In the genomic region with DNA sequence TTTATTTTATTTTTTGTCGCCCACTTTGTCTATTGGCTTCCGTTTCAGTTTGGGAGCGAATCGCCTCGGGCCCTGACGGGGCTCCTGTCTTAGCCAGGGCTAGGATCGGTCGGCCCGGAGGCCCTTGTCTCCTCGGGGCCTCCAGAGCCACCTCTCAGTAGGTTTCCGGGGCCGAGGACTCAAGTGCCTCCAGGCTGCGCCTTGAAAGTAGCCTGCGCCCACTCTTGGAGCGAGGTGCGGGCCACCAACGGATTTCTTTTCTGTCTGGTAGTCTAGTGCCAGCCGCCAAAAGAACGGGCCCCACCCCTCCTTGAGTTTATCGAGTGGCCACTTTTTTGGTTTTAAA, we compare ENCODE assay signal across 8 mouse cellular contexts. TPM values are rescaled to one million over a fixed set of nuclear protein-coding genes. Genes with fewer than 3 reads are reported as not detected.
DNase-seq lines count a peak whose midpoint lies in the region; ATAC-seq and TF ChIP-seq lines count a peak whose summit lies in the region.

No protein-coding gene starts in this region.

- H3K4me1 ChIP-seq in cortical plate, adult 2 months (ENCODE audit: control insufficient read depth, insufficient read depth, low read length) = no peaks in the 10 kb centered on the region; the same call in 1 of the 2 replicates
- no peaks in the 10 kb centered on the region for H3K4me1 ChIP-seq in intestine, embryonic 15.5 days (replicated peaks)
- H3K4me1 ChIP-seq in limb, embryonic 10.5 days = peaks cover 6% of the 10 kb centered on the region; the same call in 1 of the 2 replicates
- H3K4me1 ChIP-seq in midbrain, embryonic 14.5 days (ENCODE audit: control insufficient read depth, insufficient read depth, low read length) = peaks cover 6% of the 10 kb centered on the region; the same call in 1 of the 2 replicates

- WGBS in intestine, embryonic 15.5 days = 0% methylated on average over 20 of the region's 20 CpGs
- WGBS in limb, embryonic 10.5 days = under 1% methylated on average over 20 of the region's 20 CpGs
- under 1% methylated on average over 20 of the region's 20 CpGs for WGBS in midbrain, embryonic 14.5 days

- peak overlapping the region; percentile 90 for H3K9ac ChIP-seq in intestine, embryonic 15.5 days
- H3K9ac ChIP-seq in midbrain, embryonic 14.5 days (replicated peaks; ENCODE audit: low read length) = peak overlapping the region; percentile 91

- peak; percentile 57 for DNase-seq in embryo, embryonic 10 days (ENCODE audit: low spot score)
- DNase-seq in embryo, embryonic 9.5 days (ENCODE audit: extremely low spot score) = no peak
- DNase-seq in gastrocnemius, postnatal 25 days = peak; percentile 41
- peak; percentile 79 for DNase-seq in limb, embryonic 10.5 days (ENCODE audit: low spot score)
- no peak for DNase-seq in midbrain, embryonic 14.5 days
- peak; percentile 47 to 80 for DNase-seq in spleen, postnatal 4 days (ENCODE audit: low spot score in 2 of 2)

- no peak for TF ChIP-seq POLR2A in cortical plate, adult 2 months (IDR thresholded peaks at IDR 0.05; ENCODE audit: extremely low read depth, insufficient read depth, low read length)

- H3K27me3 ChIP-seq in intestine, embryonic 15.5 days (replicated peaks) = no peaks in the 10 kb centered on the region
- H3K27me3 ChIP-seq in limb, embryonic 10.5 days (ENCODE audit: low read depth, poor library complexity, severe bottlenecking) = no peaks in the 10 kb centered on the region
- no peaks in the 10 kb centered on the region for H3K27me3 ChIP-seq in midbrain, embryonic 14.5 days (ENCODE audit: control insufficient read depth, insufficient read depth, low read length)

- H3K4me3 ChIP-seq in cortical plate, adult 2 months (ENCODE audit: insufficient read depth, low read length) = peak overlapping the region; percentile 80
- peak overlapping the region; percentile 86 for H3K4me3 ChIP-seq in intestine, embryonic 15.5 days (replicated peaks)
- H3K4me3 ChIP-seq in limb, embryonic 10.5 days = peak overlapping the region; percentile 96
- H3K4me3 ChIP-seq in midbrain, embryonic 14.5 days (replicated peaks; ENCODE audit: low read depth, low read length) = peak overlapping the region; percentile 78

- H3K27ac ChIP-seq in cortical plate, adult 2 months (ENCODE audit: insufficient read depth, low read length) = peak overlapping the region; percentile 89
- H3K27ac ChIP-seq in intestine, embryonic 15.5 days = peak overlapping the region; percentile 97
- H3K27ac ChIP-seq in limb, embryonic 10.5 days = peak overlapping the region; percentile 99
- peak overlapping the region; percentile 95 for H3K27ac ChIP-seq in midbrain, embryonic 14.5 days (replicated peaks; ENCODE audit: low read depth, low read length)

- peak overlapping the region; percentile 58 for H3K4me2 ChIP-seq in intestine, embryonic 15.5 days (replicated peaks)
- H3K4me2 ChIP-seq in midbrain, embryonic 14.5 days (ENCODE audit: low read length) = peak overlapping the region; percentile 56

- H3K36me3 ChIP-seq in intestine, embryonic 15.5 days = peaks cover 10% of the 10 kb centered on the region
- H3K36me3 ChIP-seq in limb, embryonic 10.5 days = peaks cover 39% of the 10 kb centered on the region
- H3K36me3 ChIP-seq in midbrain, embryonic 14.5 days (ENCODE audit: control insufficient read depth, insufficient read depth, low read length) = peaks cover 19% of the 10 kb centered on the region

- H3K9me3 ChIP-seq in intestine, embryonic 15.5 days = no peaks in the 10 kb centered on the region
- H3K9me3 ChIP-seq in limb, embryonic 10.5 days (replicated peaks) = no peaks in the 10 kb centered on the region
- H3K9me3 ChIP-seq in midbrain, embryonic 14.5 days (ENCODE audit: control insufficient read depth, low read length) = no peaks in the 10 kb centered on the region

- no peak for TF ChIP-seq CTCF in cortical plate, adult 2 months (IDR thresholded peaks at IDR 0.05; ENCODE audit: extremely low read depth, insufficient read depth, low read length)

- ATAC-seq in intestine, embryonic 15.5 days = peak; percentile 64
- ATAC-seq in midbrain, embryonic 14.5 days (ENCODE audit: low FRiP score, low TSS enrichment) = peak; percentile 41

RNA-seq across cellular contexts. Expression of gene Rbm25, which starts 1.6 kb away (rescaled TPM):
- 130 and 157 TPM in 2 replicates for polyA plus RNA-seq in cortical plate, adult 2 months (2012; rRNA removed)
- total RNA-seq in gastrocnemius, postnatal 25 days (2021) = 10 to 100 TPM; 40.2 to 48.9 TPM
- 219 and 237 TPM in 2 replicates for polyA plus RNA-seq in intestine, embryonic 15.5 days (2015; fragmentation: Nextera tagmentation; extraction: Ambion mirVana)
- 282 and 308 TPM in 2 replicates for polyA plus RNA-seq in limb, embryonic 10.5 days (2016; fragmentation: Nextera tagmentation; extraction: Ambion mirVana)
- 219 and 227 TPM in 2 replicates for polyA plus RNA-seq in midbrain, embryonic 14.5 days (2014; fragmentation: Nextera tagmentation; extraction: Ambion mirVana)

RNA-seq across cellular contexts. Expression of gene Zfyve1, which starts 35.6 kb away (rescaled TPM):
- 31.3 and 38.9 TPM in 2 replicates for polyA plus RNA-seq in cortical plate, adult 2 months (2012; rRNA removed)
- total RNA-seq in gastrocnemius, postnatal 25 days (2021) = 10 to 100 TPM; 12.8 to 20.3 TPM
- polyA plus RNA-seq in intestine, embryonic 15.5 days (2015; fragmentation: Nextera tagmentation; extraction: Ambion mirVana) = 11.3 and 11.7 TPM in 2 replicates
- polyA plus RNA-seq in limb, embryonic 10.5 days (2016; fragmentation: Nextera tagmentation; extraction: Ambion mirVana) = 14.4 and 21.9 TPM in 2 replicates
- polyA plus RNA-seq in midbrain, embryonic 14.5 days (2014; fragmentation: Nextera tagmentation; extraction: Ambion mirVana) = 25.8 and 27.5 TPM in 2 replicates

RNA-seq across cellular contexts. Expression of gene Psen1, which starts 55.3 kb away (rescaled TPM):
- polyA plus RNA-seq in cortical plate, adult 2 months (2012; rRNA removed) = 33.8 and 37.7 TPM in 2 replicates
- total RNA-seq in gastrocnemius, postnatal 25 days (2021) = 10 to 100 TPM; 21.9 to 22.9 TPM
- 82.5 and 85.1 TPM in 2 replicates for polyA plus RNA-seq in intestine, embryonic 15.5 days (2015; fragmentation: Nextera tagmentation; extraction: Ambion mirVana)
- polyA plus RNA-seq in limb, embryonic 10.5 days (2016; fragmentation: Nextera tagmentation; extraction: Ambion mirVana) = 59.8 and 60.9 TPM in 2 replicates
- polyA plus RNA-seq in midbrain, embryonic 14.5 days (2014; fragmentation: Nextera tagmentation; extraction: Ambion mirVana) = 66.8 and 77.9 TPM in 2 replicates

Comparison
In these comparisons a context has a peak if more than half of its experiments do, and no peak if none do; other contexts are left out.
1. DNase-seq: peak in embryo, embryonic 10 days (single experiment), gastrocnemius, postnatal 25 days (single experiment), limb, embryonic 10.5 days (single experiment) and spleen, postnatal 4 days (2 of 2); none in embryo, embryonic 9.5 days (single experiment) and midbrain, embryonic 14.5 days (single experiment).
2. Peak in every context shown above with its lines, with median percentiles within 50 percentile points of each other: H3K27ac ChIP-seq and H3K4me3 ChIP-seq.